Mouse (Mus musculus) embryonic facial prominence, embryonic 11.5 days (tissue): ENCODE data around the gene Ybey. TPM values are rescaled to one million over a fixed set of nuclear protein-coding genes. Genes with fewer than 3 reads are reported as not detected.

Experiments
- ATAC-seq: fragments of 200-750 bp; cut with Nextera tagmentation; replicated peaks from 2 replicates; pipeline ENCODE4 v1.8.0; 2017; ENCODE audit warnings: low read depth; ENCODE audit not compliant: insufficient number of reproducible peaks, low FRiP score, low TSS enrichment
- DNase-seq: peaks from one replicate; pipeline ENCODE4 v3.0.0-alpha.2; 2015; ENCODE audit warnings: low spot score
- H3K27ac ChIP-seq: fragments of 300-500 bp; sonication (generic); replicated peaks from 2 replicates; pipeline ENCODE4 v1.5.1; 2014; ENCODE audit warnings: mild to moderate bottlenecking, low read depth, low read length, control low read depth
- H3K27me3 ChIP-seq: fragments of 300-500 bp; sonication (generic); 2 replicates; pipeline ENCODE4 v1.6.1; 2014; ENCODE audit warnings: mild to moderate bottlenecking, low read length, moderate library complexity, mixed read lengths; ENCODE audit not compliant: control insufficient read depth, insufficient read depth
- H3K36me3 ChIP-seq: fragments of 300-500 bp; sonication (generic); replicated peaks from 2 replicates; pipeline ENCODE4 v1.6.1; 2014; ENCODE audit warnings: low read depth, mild to moderate bottlenecking, low read length, moderate library complexity, mixed read lengths; ENCODE audit not compliant: control insufficient read depth, insufficient read depth
- H3K4me1 ChIP-seq: fragments of 300-500 bp; sonication (generic); 2 replicates; pipeline ENCODE4 v1.6.1; 2014; ENCODE audit warnings: low read length, mixed read lengths; ENCODE audit not compliant: control insufficient read depth, insufficient read depth
- H3K4me2 ChIP-seq: fragments of 300-500 bp; sonication (generic); 2 replicates; pipeline ENCODE4 v1.6.1; 2014; ENCODE audit warnings: low read depth, mild to moderate bottlenecking, control low read depth, low read length, moderate library complexity
- H3K4me3 ChIP-seq: fragments of 300-500 bp; sonication (generic); 2 replicates; pipeline ENCODE4 v1.5.1; 2014; ENCODE audit warnings: low read depth, low read length, control low read depth
- H3K9ac ChIP-seq: fragments of 300-500 bp; sonication (generic); replicated peaks from 2 replicates; pipeline ENCODE4 v1.6.1; 2014; ENCODE audit warnings: mild to moderate bottlenecking, control low read depth, low read length
- H3K9me3 ChIP-seq: fragments of 300-500 bp; sonication (generic); replicated peaks from 2 replicates; pipeline ENCODE4 v1.6.1; 2016; ENCODE audit warnings: mild to moderate bottlenecking, low read length, inconsistent platforms, mixed read lengths; ENCODE audit not compliant: control insufficient read depth
- WGBS: fragments of 180-500 bp; shearing (Covaris S2); extraction: QIAGEN DNeasy Blood & Tissue Kit; methylation state at CpG from one replicate; pipeline ENCODE4 v1.1.7; 2014; 5-methylcytosine and 5-hydroxymethylcytosine counted together
- polyA plus RNA-seq: library from polyadenylated mRNA; unstranded; fragments of >200 nt; fragmentation: Nextera tagmentation; extraction: Ambion mirVana; gene quantifications from 2 replicates; pipeline ENCODE4 v1.2.1, GENCODE M21; 2014

The Ybey gene
- polyA plus RNA-seq, 1 experiment from 2014 or later: 5.8 TPM

GRCm38 (mm10) chr10:76462312-76462711 is 6.6 kb downstream of the Ybey start:
- no peak overlapping the region for H3K4me2 ChIP-seq
- ATAC-seq (no peak), DNase-seq (no peak)
- no peaks in the 10 kb centered on the region for H3K36me3 ChIP-seq
- 92% methylated on average over 7 of the region's 7 CpGs for WGBS
- no peaks in the 10 kb centered on the region for H3K9me3 ChIP-seq
- no peak overlapping the region for H3K27ac ChIP-seq
- H3K4me1 ChIP-seq: no peaks in the 10 kb centered on the region
- no peaks in the 10 kb centered on the region for H3K27me3 ChIP-seq
- H3K4me3 ChIP-seq: no peak overlapping the region
- H3K9ac ChIP-seq: no peak overlapping the region

- Histone ChIP-seq H3K27me3 (no peaks in the 10 kb centered on the region), H3K4me3 (no peak overlapping the region), H3K4me2 (no peak overlapping the region), H3K36me3 (no peaks in the 10 kb centered on the region), H3K9me3 (no peaks in the 10 kb centered on the region), H3K9ac (no peak overlapping the region), H3K27ac (no peak overlapping the region), H3K4me1 (no peaks in the 10 kb centered on the region)
- 83% methylated on average over 1 of the region's 1 CpGs for WGBS
- DNase-seq (no peak), ATAC-seq (no peak)
These were observed 7.7 kb downstream of the Ybey start for GRCm38 (mm10) chr10:76461255-76461654.

GRCm38 (mm10) chr10:76455289-76455688 is 13.6 kb downstream of the Ybey start:
- no peak overlapping the region for H3K4me3 ChIP-seq
- no peak overlapping the region for H3K4me2 ChIP-seq
- H3K36me3 ChIP-seq: no peaks in the 10 kb centered on the region
- peak; percentile 71 for DNase-seq
- WGBS: 36% methylated on average over 5 of the region's 5 CpGs
- H3K9ac ChIP-seq: no peak overlapping the region
- no peaks in the 10 kb centered on the region for H3K27me3 ChIP-seq
- no peak overlapping the region for H3K27ac ChIP-seq
- H3K9me3 ChIP-seq: no peaks in the 10 kb centered on the region
- H3K4me1 ChIP-seq: no peaks in the 10 kb centered on the region
- ATAC-seq: no peak

- ATAC-seq: no peak
- Histone ChIP-seq H3K9ac (no peak within 1 kb of the TSS), H3K4me2 (no peak within 1 kb of the TSS), H3K4me3 (no peak within 1 kb of the TSS), H3K36me3 (no peaks in the 10 kb centered on the region), H3K27ac (no peak within 1 kb of the TSS), H3K9me3 (no peaks in the 10 kb centered on the region), H3K4me1 (no peaks in the 10 kb centered on the region), H3K27me3 (no peaks in the 10 kb centered on the region)
- WGBS: 59% methylated on average over 5 of the region's 5 CpGs
- no peak for DNase-seq
These were observed 20.1 kb downstream of the Ybey start, which contains the start of gene 2610028H24Rik for GRCm38 (mm10) chr10:76448851-76449250. 2610028H24Rik (plus strand) TSS chr10:76449081.

GRCm38 (mm10) chr10:76447406-76448229 is 21.3 kb downstream of the Ybey start:
- Histone ChIP-seq H3K27me3 (no peaks in the 10 kb centered on the region), H3K9me3 (no peaks in the 10 kb centered on the region), H3K4me3 (no peak overlapping the region), H3K9ac (no peak overlapping the region), H3K4me1 (no peaks in the 10 kb centered on the region), H3K36me3 (no peaks in the 10 kb centered on the region), H3K4me2 (no peak overlapping the region), H3K27ac (no peak overlapping the region)
- ATAC-seq (no peak), DNase-seq (no peak)
- 81% methylated on average over 15 of the region's 15 CpGs for WGBS

- Histone ChIP-seq H3K4me3 (no peak overlapping the region), H3K36me3 (no peaks in the 10 kb centered on the region), H3K9ac (no peak overlapping the region), H3K4me1 (no peaks in the 10 kb centered on the region), H3K27ac (no peak overlapping the region), H3K27me3 (no peaks in the 10 kb centered on the region), H3K9me3 (no peaks in the 10 kb centered on the region), H3K4me2 (no peak overlapping the region)
- no peak for DNase-seq
- ATAC-seq: no peak
- 82% methylated on average over 4 of the region's 4 CpGs for WGBS
These were observed 22.8 kb downstream of the Ybey start for GRCm38 (mm10) chr10:76445996-76446681.

GRCm38 (mm10) chr10:76442178-76443088 is 26.5 kb downstream of the Ybey start, which contains the start of gene Pcnt:
Pcnt (minus strand) TSS chr10:76442786.
- DNase-seq (peak; percentile 98), ATAC-seq (peak; percentile 98)
- peaks cover 5% of the 10 kb centered on the region; the same call in 1 of the 2 replicates for H3K36me3 ChIP-seq
- H3K4me1 ChIP-seq: no peaks in the 10 kb centered on the region
- H3K27me3 ChIP-seq: no peaks in the 10 kb centered on the region
- WGBS: under 1% methylated on average over 77 of the region's 78 CpGs
- peak within 1 kb of the TSS; percentile 88 for H3K27ac ChIP-seq
- peak within 1 kb of the TSS; percentile 83 for H3K4me3 ChIP-seq
- H3K9ac ChIP-seq: peak within 1 kb of the TSS; percentile 81
- peak within 1 kb of the TSS; percentile 51 for H3K4me2 ChIP-seq
- H3K9me3 ChIP-seq: no peaks in the 10 kb centered on the region
